ENCODE assay signal across 8 mouse cellular contexts in the genomic region with DNA sequence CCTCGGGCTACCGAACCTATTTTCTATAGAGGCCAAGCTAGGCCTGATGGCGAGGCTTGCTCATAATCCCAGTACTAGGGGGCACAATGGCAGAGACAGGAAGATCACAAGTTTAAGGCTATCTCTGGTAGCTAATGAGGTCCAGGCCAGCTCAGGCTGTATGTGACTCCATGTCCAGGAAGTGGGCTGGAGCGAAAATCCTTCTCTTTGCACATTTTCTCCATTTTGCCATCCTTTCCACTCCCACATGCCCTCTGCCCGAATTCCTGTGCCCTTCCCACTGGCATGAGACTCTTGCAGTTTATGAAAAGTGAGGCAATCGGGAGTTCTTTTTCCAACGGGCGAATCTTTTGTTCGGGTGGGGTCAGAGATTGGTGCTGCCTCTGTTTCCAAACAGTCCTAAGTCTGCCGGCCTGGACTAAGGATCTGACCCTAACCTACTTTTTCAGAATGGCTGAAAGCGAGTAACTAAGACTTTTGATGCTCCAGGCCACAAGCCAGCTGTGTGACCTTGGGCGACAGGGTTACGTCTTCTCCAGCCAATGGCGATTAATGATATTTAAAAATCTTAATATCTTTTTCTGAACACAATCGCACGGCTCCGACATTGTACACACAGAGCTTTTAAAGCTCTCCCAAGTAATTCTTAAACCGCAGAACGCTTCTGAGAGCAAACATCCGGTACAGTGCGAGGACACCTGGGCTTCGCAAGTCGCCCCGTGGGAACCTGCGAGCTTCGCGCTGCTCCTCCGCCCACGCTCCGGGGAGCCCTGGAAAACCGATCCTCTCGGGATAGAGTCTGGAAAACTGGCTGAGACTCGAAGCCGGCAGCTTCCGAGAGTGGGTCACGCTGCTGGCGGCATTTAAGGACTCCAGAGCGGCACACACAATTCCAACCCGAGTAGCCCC. TPM values are rescaled to one million over a fixed set of nuclear protein-coding genes. Genes with fewer than 3 reads are reported as not detected.
A peak's percentile ranks its signal among the peaks of the same experiment; 100 is the strongest.
DNase-seq lines count a peak whose midpoint lies in the region; ATAC-seq and TF ChIP-seq lines count a peak whose summit lies in the region.

No protein-coding gene starts in this region.

- 14% methylated on average over 39 of the region's 39 CpGs for WGBS in heart, adult 2 months
- WGBS in embryonic facial prominence, embryonic 10.5 days = 20% methylated on average over 39 of the region's 39 CpGs
- 15% methylated on average over 39 of the region's 39 CpGs for WGBS in hindbrain, embryonic 15.5 days
- 15% methylated on average over 39 of the region's 39 CpGs for WGBS in lung, embryonic 15.5 days

- H3K4me1 ChIP-seq in heart, adult 2 months (ENCODE audit: control insufficient read depth, insufficient read depth, low read length) = peaks cover 5% of the 10 kb centered on the region; the same call in 1 of the 2 replicates
- H3K4me1 ChIP-seq in ES-E14 (ENCODE audit: control insufficient read depth in 2 of 2, insufficient read depth in 2 of 2, low read length in 2 of 2, poor library complexity in 1 of 2) = peaks cover 0 to 2% of the 10 kb centered on the region in 2 experiments; a peak in 2 of 4 replicates
- peaks cover 37% of the 10 kb centered on the region for H3K4me1 ChIP-seq in embryonic facial prominence, embryonic 10.5 days
- H3K4me1 ChIP-seq in hindbrain, embryonic 15.5 days (replicated peaks) = peaks cover 32% of the 10 kb centered on the region
- H3K4me1 ChIP-seq in lung, embryonic 15.5 days = peaks cover 20% of the 10 kb centered on the region

- DNase-seq in heart, adult 2 months = peak in 1 of 2 experiments; percentile 34
- DNase-seq in heart, adult 18-20 months = no peak
- DNase-seq in ES-E14 (ENCODE audit: low read depth, low spot score) = no peak
- peak; percentile 30 for DNase-seq in embryonic facial prominence, embryonic 10.5 days (ENCODE audit: low spot score)
- peak; percentile 24 for DNase-seq in retina, embryonic 14.5 days (ENCODE audit: low spot score)
- DNase-seq in frontal cortex, postnatal 10 days (ENCODE audit: low spot score in 2 of 2) = no peak

- no peaks in the 10 kb centered on the region for H3K79me2 ChIP-seq in heart, adult 2 months (replicated peaks; ENCODE audit: control insufficient read depth, insufficient read depth, low read length)

- H3K36me3 ChIP-seq in heart, adult 2 months (ENCODE audit: control insufficient read depth, insufficient read depth, low read length) = no peaks in the 10 kb centered on the region
- no peaks in the 10 kb centered on the region for H3K36me3 ChIP-seq in ES-E14 (ENCODE audit: control insufficient read depth, insufficient read depth, low read length, poor library complexity, severe bottlenecking)
- H3K36me3 ChIP-seq in embryonic facial prominence, embryonic 10.5 days (replicated peaks) = no peaks in the 10 kb centered on the region
- no peaks in the 10 kb centered on the region for H3K36me3 ChIP-seq in hindbrain, embryonic 15.5 days
- H3K36me3 ChIP-seq in lung, embryonic 15.5 days = no peaks in the 10 kb centered on the region

- H3K4me3 ChIP-seq in heart, adult 2 months = peak overlapping the region; percentile 74
- H3K4me3 ChIP-seq in ES-E14 (ENCODE audit: insufficient read depth in 1 of 2, low read depth in 1 of 2, low read length in 2 of 2, poor library complexity in 1 of 2, severe bottlenecking in 1 of 2) = peak overlapping the region; percentile 66 to 94
- peak overlapping the region; percentile 92 for H3K4me3 ChIP-seq in embryonic facial prominence, embryonic 10.5 days
- peak overlapping the region; percentile 94 for H3K4me3 ChIP-seq in hindbrain, embryonic 15.5 days
- H3K4me3 ChIP-seq in lung, embryonic 15.5 days = peak overlapping the region; percentile 86

- no peaks in the 10 kb centered on the region for H3K9me3 ChIP-seq in ES-E14 (ENCODE audit: control insufficient read depth, insufficient read depth, low read depth, low read length)
- no peaks in the 10 kb centered on the region for H3K9me3 ChIP-seq in embryonic facial prominence, embryonic 10.5 days
- H3K9me3 ChIP-seq in hindbrain, embryonic 15.5 days = no peaks in the 10 kb centered on the region
- no peaks in the 10 kb centered on the region for H3K9me3 ChIP-seq in lung, embryonic 15.5 days

- TF ChIP-seq POLR2A in heart, adult 2 months (IDR thresholded peaks at IDR 0.05; ENCODE audit: insufficient read depth, low read depth, low read length) = no peak; the same call in 1 of the 2 replicates

- H3K27me3 ChIP-seq in heart, adult 2 months (ENCODE audit: control insufficient read depth, insufficient read depth, low read length) = no peaks in the 10 kb centered on the region
- H3K27me3 ChIP-seq in embryonic facial prominence, embryonic 10.5 days (replicated peaks; ENCODE audit: low read depth, poor library complexity, severe bottlenecking) = no peaks in the 10 kb centered on the region
- no peaks in the 10 kb centered on the region for H3K27me3 ChIP-seq in hindbrain, embryonic 15.5 days
- H3K27me3 ChIP-seq in lung, embryonic 15.5 days = no peaks in the 10 kb centered on the region

- peak overlapping the region; percentile 88 for H3K4me2 ChIP-seq in hindbrain, embryonic 15.5 days
- peak overlapping the region; percentile 87 for H3K4me2 ChIP-seq in lung, embryonic 15.5 days

- ATAC-seq in hindbrain, embryonic 15.5 days (ENCODE audit: low FRiP score, low read depth) = no peak
- ATAC-seq in lung, embryonic 15.5 days (ENCODE audit: borderline replicate concordance, extremely low read depth, low FRiP score, low TSS enrichment) = no peak

- peak overlapping the region; percentile 91 for H3K27ac ChIP-seq in heart, adult 2 months
- no peak overlapping the region for H3K27ac ChIP-seq in ES-E14 (ENCODE audit: insufficient read depth, low read depth, low read length, poor library complexity, severe bottlenecking)
- peak overlapping the region; percentile 95 for H3K27ac ChIP-seq in embryonic facial prominence, embryonic 10.5 days (replicated peaks)
- H3K27ac ChIP-seq in hindbrain, embryonic 15.5 days (replicated peaks) = peak overlapping the region; percentile 90
- H3K27ac ChIP-seq in lung, embryonic 15.5 days = peak overlapping the region; percentile 93

- in situ Hi-C loops in ES-E14 (cut with MboI; ENCODE audit: low sequenced_read_pairs in 2 of 2, unreplicated experiment in 2 of 2) = no loop called here

- H3K9ac ChIP-seq in heart, adult 2 months (ENCODE audit: low read depth, low read length) = peak overlapping the region; percentile 55
- H3K9ac ChIP-seq in ES-E14 (ENCODE audit: insufficient read depth, low read depth, low read length, poor library complexity, severe bottlenecking) = peak overlapping the region; percentile 71
- H3K9ac ChIP-seq in hindbrain, embryonic 15.5 days = peak overlapping the region; percentile 72
- H3K9ac ChIP-seq in lung, embryonic 15.5 days = peak overlapping the region; percentile 82

- TF ChIP-seq CTCF in heart, adult 2 months (IDR thresholded peaks at IDR 0.05) = no peak

- TF ChIP-seq EP300 in heart, adult 2 months (IDR thresholded peaks at IDR 0.05; ENCODE audit: insufficient read depth, low read depth, low read length) = no peak

- intact Hi-C loops in heart, adult 2 months (cut with DNase I) = loop anchor here (1.0 to 10.0 kb wide), 5 partner anchors 59 to 204 kb away; partner anchors contain the start of genes Anxa3 and Paqr3

TF ChIP-seq in ES-E14, 5 proteins besides CTCF, POLR2A, EP300 and RAD21:
- TF ChIP-seq HCFC1 (IDR thresholded peaks at IDR 0.05; ENCODE audit: borderline replicate concordance, insufficient read depth, low read length) = no peak
- TF ChIP-seq ZNF384 (IDR thresholded peaks at IDR 0.05; ENCODE audit: low read depth, low read length) = no peak
- TF ChIP-seq MAFK (IDR thresholded peaks at IDR 0.05; ENCODE audit: insufficient read depth, low read depth, low read length) = no peak
- no peak for TF ChIP-seq CHD2 (IDR thresholded peaks at IDR 0.05; ENCODE audit: low read depth, low read length)
- TF ChIP-seq ZC3H11A (IDR thresholded peaks at IDR 0.05; ENCODE audit: borderline replicate concordance, low read depth, low read length) = no peak

RNA-seq across cellular contexts. Expression of gene Bmp2k, which starts 0.8 kb away (rescaled TPM):
- total RNA-seq in heart, adult 2 months (2021) = 1 to 10 TPM; 6.7 to 8.4 TPM
- polyA plus RNA-seq in heart, adult 2 months (2012; rRNA removed) = 2.9 and 3.6 TPM in 2 replicates
- 1 to 10 TPM; 6.7 to 7.0 TPM for total RNA-seq in heart, adult 18-20 months (2021)
- 4.7 and 7.1 TPM in 2 replicates for total RNA-seq in ES-E14 (2012; rRNA removed)
- 8.0 and 8.1 TPM in 2 replicates for polyA plus RNA-seq in embryonic facial prominence, embryonic 10.5 days (2016; fragmentation: Nextera tagmentation; extraction: Ambion mirVana)
- 9.9 and 10.0 TPM in 2 replicates for polyA plus RNA-seq in hindbrain, embryonic 15.5 days (2015; fragmentation: Nextera tagmentation; extraction: Ambion mirVana)
- 11.2 TPM in 2 replicates for polyA plus RNA-seq in lung, embryonic 15.5 days (2015; fragmentation: Nextera tagmentation; extraction: Ambion mirVana)

Comparison
In these comparisons a context has a peak if more than half of its experiments do, and no peak if none do; other contexts are left out.
1. DNase-seq: peak in embryonic facial prominence, embryonic 10.5 days (single experiment) and retina, embryonic 14.5 days (single experiment); none in heart, adult 18-20 months (0 of 2), ES-E14 (single experiment) and frontal cortex, postnatal 10 days (0 of 2).
2. Peak in every context shown above with its lines, with median percentiles within 50 percentile points of each other: H3K4me3 ChIP-seq and H3K9ac ChIP-seq.